Mouse (Mus musculus) heart, adult 2 months (tissue): ENCODE results near the gene Ltbr.

Experiments used
- CTCF ChIP-seq: fragments of 200-600 bp; IDR thresholded peaks from 2 replicates; pipeline ENCODE4 v1.8.1; 2022; ENCODE audit warnings: antibody characterized with exemption, mild to moderate bottlenecking, moderate library complexity
- POLR2A ChIP-seq: fragments of 200-500 bp; IDR thresholded peaks from 2 replicates; pipeline ENCODE4 v1.6.1; 2011; ENCODE audit warnings: mild to moderate bottlenecking, low read depth, low read length, control low read depth; ENCODE audit not compliant: insufficient read depth

- TF ChIP-seq POLR2A (no peak), CTCF (no peak)
Measured at GRCm38 (mm10) chr6:125314231-125314563, 512 bp upstream of the Ltbr start.
